Mouse (Mus musculus) layer of hippocampus, adult 18-20 months (tissue): Measurements from ENCODE around the gene Dnaic2. TPM values are rescaled to one million over a fixed set of nuclear protein-coding genes. Genes with fewer than 3 reads are reported as not detected.
A peak's percentile ranks its signal among the peaks of the same experiment; 100 is the strongest.

Experiments
- DNase-seq, 2 experiments: peaks; one replicate each; pipeline ENCODE4 v3.0.0; 2022; ENCODE audit warnings: low spot score in 2 of 2
- total RNA-seq, 2 experiments: library from RNA; stranded (reverse); gene quantifications; 2 replicates each; pipeline ENCODE4 v1.2.3; 2021

Gene Dnaic2
- total RNA-seq, 2 experiments from 2014 or later: 1.6 to 2.1 TPM

GRCm38 (mm10) chr11:114741451-114741850 lies 14.2 kb downstream of the Dnaic2 start:
- DNase-seq: no peak

GRCm38 (mm10) chr11:114745134-114745533 lies 17.9 kb downstream of the Dnaic2 start:
- DNase-seq: peak; percentile 79 to 93

- no peak for DNase-seq
Measured at GRCm38 (mm10) chr11:114747564-114748138, 20.4 kb downstream of the Dnaic2 start.

- DNase-seq: no peak
Measured at GRCm38 (mm10) chr11:114764820-114765818, 37.9 kb downstream of the Dnaic2 start, which contains the start of gene Kif19a. Gene Kif19a (plus strand): TSS chr11:114765388.

GRCm38 (mm10) chr11:114769911-114770310 lies 42.7 kb downstream of the Dnaic2 start:
- DNase-seq: no peak

- DNase-seq: no peak
Measured at GRCm38 (mm10) chr11:114771896-114772295, 44.7 kb downstream of the Dnaic2 start.

GRCm38 (mm10) chr11:114780076-114780475 lies 52.9 kb downstream of the Dnaic2 start:
- DNase-seq: no peak

- no peak for DNase-seq
Measured at GRCm38 (mm10) chr11:114785892-114786291, 58.7 kb downstream of the Dnaic2 start.

GRCm38 (mm10) chr11:114786326-114786725 lies 59.1 kb downstream of the Dnaic2 start:
- no peak for DNase-seq

- DNase-seq: no peak
Measured at GRCm38 (mm10) chr11:114787611-114788010, 60.4 kb downstream of the Dnaic2 start.

GRCm38 (mm10) chr11:114789061-114789714 lies 62.0 kb downstream of the Dnaic2 start:
- peak; percentile 62 to 86 for DNase-seq

- DNase-seq: no peak
Measured at GRCm38 (mm10) chr11:114789716-114790115, 62.5 kb downstream of the Dnaic2 start.

GRCm38 (mm10) chr11:114790171-114790570 lies 63.0 kb downstream of the Dnaic2 start:
- DNase-seq: no peak

GRCm38 (mm10) chr11:114790841-114791240 lies 63.6 kb downstream of the Dnaic2 start:
- DNase-seq: no peak

GRCm38 (mm10) chr11:114791351-114791889 lies 64.2 kb downstream of the Dnaic2 start:
- DNase-seq: peak in 1 of 2 experiments; percentile 29

- peak in 1 of 2 experiments; percentile 52 for DNase-seq
Measured at GRCm38 (mm10) chr11:114791891-114792411, 64.7 kb downstream of the Dnaic2 start.

GRCm38 (mm10) chr11:114792931-114793494 lies 65.8 kb downstream of the Dnaic2 start:
- peak in 1 of 2 experiments; percentile 34 for DNase-seq

- no peak for DNase-seq
Measured at GRCm38 (mm10) chr11:114793868-114794545, 66.8 kb downstream of the Dnaic2 start.

GRCm38 (mm10) chr11:114794691-114795090 lies 67.5 kb downstream of the Dnaic2 start:
- no peak for DNase-seq

- DNase-seq: peak; percentile 94 to 98
Measured at GRCm38 (mm10) chr11:114795231-114795746, 68.1 kb downstream of the Dnaic2 start.
